In the genomic region with DNA sequence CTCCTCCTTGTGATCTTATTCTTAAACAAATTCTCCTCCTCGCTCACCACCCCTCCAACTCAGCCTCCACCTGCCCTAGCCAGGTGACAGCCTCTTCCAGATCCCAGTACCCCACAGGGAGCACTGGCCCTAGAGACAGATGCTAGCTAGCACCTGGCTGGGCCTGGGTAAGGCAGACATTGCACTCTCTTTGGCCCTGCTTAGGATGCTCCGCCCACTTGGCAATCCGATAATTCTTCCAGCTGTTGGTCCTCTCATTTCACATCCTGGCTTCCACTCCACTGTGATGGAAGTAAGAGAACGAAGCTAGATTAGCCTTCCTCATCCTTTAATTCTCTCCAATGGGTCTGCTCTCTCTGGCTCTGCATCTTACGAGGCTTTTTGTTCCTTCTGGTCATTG, we compare ENCODE assay signal across 10 mouse cellular contexts.
DNase-seq lines count a peak whose midpoint lies in the region; ATAC-seq lines count a peak whose summit lies in the region.
"Had no signal": no experiment of that assay in that cellular context is flagged by ENCODE, and none has a peak within 500 bp of the region (broad histone marks: within the 10 kb centered on the region; RNA-seq: fewer than 3 reads in every experiment).

No protein-coding gene starts in this region.

- H3K4me1 ChIP-seq in embryonic facial prominence, embryonic 11.5 days (ENCODE audit: control insufficient read depth, insufficient read depth, low read length): no peaks in the 10 kb centered on the region; the same call in 1 of the 2 replicates
- H3K4me1 ChIP-seq: liver, embryonic 13.5 days had no signal

- H3K27me3 ChIP-seq in embryonic facial prominence, embryonic 11.5 days (ENCODE audit: control insufficient read depth, insufficient read depth, low read length): no peaks in the 10 kb centered on the region
- H3K27me3 ChIP-seq: liver, embryonic 13.5 days had no signal

- WGBS in embryonic facial prominence, embryonic 11.5 days: 32% methylated on average over 5 of the region's 5 CpGs

- peak; percentile 48; the same call in 1 of the 2 replicates for ATAC-seq in embryonic facial prominence, embryonic 11.5 days (replicated peaks; ENCODE audit: insufficient number of reproducible peaks, low FRiP score, low TSS enrichment, low read depth)

- no peaks in the 10 kb centered on the region for H3K36me3 ChIP-seq in embryonic facial prominence, embryonic 11.5 days (replicated peaks; ENCODE audit: control insufficient read depth, insufficient read depth, low read depth, low read length)
- H3K36me3 ChIP-seq: liver, embryonic 13.5 days had no signal

- no peak overlapping the region for H3K27ac ChIP-seq in embryonic facial prominence, embryonic 11.5 days (replicated peaks; ENCODE audit: low read depth, low read length)
- H3K27ac ChIP-seq: liver, embryonic 13.5 days had no signal

- no peaks in the 10 kb centered on the region for H3K9me3 ChIP-seq in embryonic facial prominence, embryonic 11.5 days (replicated peaks; ENCODE audit: control insufficient read depth, low read length)
- H3K9me3 ChIP-seq: liver, embryonic 13.5 days had no signal

- H3K4me3 ChIP-seq in embryonic facial prominence, embryonic 11.5 days (ENCODE audit: low read depth, low read length): no peak overlapping the region
- H3K4me3 ChIP-seq: liver, embryonic 13.5 days had no signal

- DNase-seq in cerebellum, postnatal 10 days: peak; percentile 42 to 55
- DNase-seq in cerebellum, postnatal 25 days: no peak
- DNase-seq in embryonic facial prominence, embryonic 11.5 days (ENCODE audit: low spot score): peak; percentile 40
- peak; percentile 23 for DNase-seq in heart, postnatal 4 days
- DNase-seq in lung, postnatal 4 days: peak; percentile 13 to 41
- no peak for DNase-seq in right cerebral cortex, postnatal 36 days (ENCODE audit: low spot score in 2 of 2)
- no peak for DNase-seq in frontal cortex, postnatal 36 days (ENCODE audit: low spot score in 2 of 2)
- DNase-seq in thymus, postnatal 10 days (ENCODE audit: low spot score in 2 of 2): no peak
- DNase-seq: liver, embryonic 13.5 days; right cerebral cortex, postnatal 25 days had no signal

- H3K9ac ChIP-seq in embryonic facial prominence, embryonic 11.5 days (replicated peaks; ENCODE audit: low read length): no peak overlapping the region
- H3K9ac ChIP-seq: liver, embryonic 13.5 days had no signal

- no peak overlapping the region for H3K4me2 ChIP-seq in embryonic facial prominence, embryonic 11.5 days (ENCODE audit: low read depth, low read length)
- H3K4me2 ChIP-seq: liver, embryonic 13.5 days had no signal

Comparison
In these comparisons a context has a peak if more than half of its experiments do, and no peak if none do; other contexts are left out.
1. DNase-seq: peak in cerebellum, postnatal 10 days (2 of 2), embryonic facial prominence, embryonic 11.5 days (single experiment), heart, postnatal 4 days (single experiment) and lung, postnatal 4 days (2 of 2); none in cerebellum, postnatal 25 days (0 of 2), right cerebral cortex, postnatal 36 days (0 of 2), frontal cortex, postnatal 36 days (0 of 2) and thymus, postnatal 10 days (0 of 2).